8 mouse cellular contexts compared by ENCODE assay signal in the genomic region with DNA sequence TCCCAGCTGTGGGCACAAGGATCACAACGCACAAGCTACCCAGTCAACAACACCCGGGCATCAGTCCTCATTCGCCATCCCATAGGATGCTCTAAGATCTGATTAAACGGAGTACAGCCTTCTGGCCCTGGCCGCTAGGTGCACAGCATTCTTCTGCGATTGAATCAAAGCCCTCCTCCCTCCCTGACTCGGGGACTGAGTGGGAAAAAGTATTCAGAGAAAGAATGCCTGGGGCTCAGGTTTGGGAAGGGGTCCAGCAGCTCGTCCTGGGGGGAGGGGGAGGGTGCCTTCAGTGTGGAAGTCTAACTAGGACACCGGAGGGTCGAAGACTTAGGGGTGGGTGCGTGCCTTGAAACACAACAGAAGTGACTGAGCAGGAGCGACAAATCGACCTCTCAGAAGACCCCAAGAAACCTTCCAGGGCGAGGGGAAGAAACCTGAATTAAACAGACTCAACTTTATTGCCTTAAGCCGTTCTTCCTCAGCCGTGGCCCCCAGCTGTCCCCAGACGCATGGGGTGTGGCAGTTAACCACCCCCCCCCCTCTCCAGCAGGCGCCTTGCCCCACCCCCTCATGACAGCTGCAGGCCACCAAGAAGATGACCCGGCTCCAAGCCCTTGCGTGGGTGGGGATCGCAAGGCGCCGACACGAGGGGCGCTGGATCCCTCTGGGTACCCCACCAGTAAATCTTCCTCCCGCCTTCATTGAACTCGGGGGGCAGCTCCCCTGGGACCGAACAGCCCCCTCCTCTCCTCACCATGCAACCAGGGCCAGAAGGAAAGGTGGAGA. TPM values are rescaled to one million over a fixed set of nuclear protein-coding genes. Genes with fewer than 3 reads are reported as not detected.
DNase-seq lines count a peak whose midpoint lies in the region; ATAC-seq and TF ChIP-seq lines count a peak whose summit lies in the region.

No protein-coding gene starts in this region.

- H3K9ac ChIP-seq in intestine, embryonic 15.5 days, result peak overlapping the region; percentile 50
- peak overlapping the region; percentile 66 for H3K9ac ChIP-seq in midbrain, embryonic 16.5 days (ENCODE audit: low read depth, low read length)

- H3K4me3 ChIP-seq in G1E (ENCODE audit: low read depth, low read length), result peak overlapping the region; percentile 73
- peak overlapping the region; percentile 48 for H3K4me3 ChIP-seq in intestine, embryonic 15.5 days (replicated peaks)
- peak overlapping the region; percentile 49 for H3K4me3 ChIP-seq in midbrain, embryonic 16.5 days (ENCODE audit: low read depth, low read length)

- H3K27ac ChIP-seq in intestine, embryonic 15.5 days, result no peak overlapping the region
- H3K27ac ChIP-seq in midbrain, embryonic 16.5 days (ENCODE audit: low read length), result no peak overlapping the region

- no peaks in the 10 kb centered on the region for H3K36me3 ChIP-seq in G1E (replicated peaks)
- no peaks in the 10 kb centered on the region for H3K36me3 ChIP-seq in intestine, embryonic 15.5 days
- H3K36me3 ChIP-seq in midbrain, embryonic 16.5 days (ENCODE audit: control insufficient read depth, insufficient read depth, low read length), result no peaks in the 10 kb centered on the region

- H3K9me3 ChIP-seq in G1E (replicated peaks), result peaks cover 3% of the 10 kb centered on the region
- no peaks in the 10 kb centered on the region for H3K9me3 ChIP-seq in intestine, embryonic 15.5 days
- H3K9me3 ChIP-seq in midbrain, embryonic 16.5 days (replicated peaks; ENCODE audit: control insufficient read depth, low read length, poor library complexity, severe bottlenecking), result no peaks in the 10 kb centered on the region

- WGBS in intestine, embryonic 15.5 days, result under 1% methylated on average over 28 of the region's 28 CpGs
- 2% methylated on average over 28 of the region's 28 CpGs for WGBS in midbrain, embryonic 16.5 days

- TF ChIP-seq CTCF in G1E (IDR thresholded peaks at IDR 0.05; ENCODE audit: low read depth, low read length), result no peak

- peaks cover 42% of the 10 kb centered on the region for H3K4me1 ChIP-seq in G1E (ENCODE audit: insufficient read depth, low read depth, low read length)
- peaks cover 20% of the 10 kb centered on the region for H3K4me1 ChIP-seq in intestine, embryonic 15.5 days (replicated peaks)
- peaks cover 11% of the 10 kb centered on the region for H3K4me1 ChIP-seq in midbrain, embryonic 16.5 days (ENCODE audit: control insufficient read depth, insufficient read depth, low read length)

- DNase-seq in cerebellum, adult 9-11 months, result peak; percentile 27
- no peak for DNase-seq in cerebellum, adult 8-10 months
- DNase-seq in G1E (ENCODE audit: low spot score), result peak; percentile 43
- peak; percentile 45 for DNase-seq in forelimb bud, embryonic 11.5 days (ENCODE audit: low read depth, low spot score)
- no peak for DNase-seq in urinary bladder, postnatal 25 days (ENCODE audit: low spot score)
- DNase-seq in thymus, postnatal 4 days, result no peak

- peak overlapping the region; percentile 96 for H3K4me2 ChIP-seq in intestine, embryonic 15.5 days (replicated peaks)
- H3K4me2 ChIP-seq in midbrain, embryonic 16.5 days (ENCODE audit: low read length), result peak overlapping the region; percentile 85

- ATAC-seq in G1E (ENCODE audit: extremely low read depth, insufficient number of reproducible peaks, low FRiP score, poor library complexity, severe bottlenecking), result no peak
- peak; percentile 70 for ATAC-seq in intestine, embryonic 15.5 days
- no peak for ATAC-seq in midbrain, embryonic 16.5 days

- H3K27me3 ChIP-seq in G1E (ENCODE audit: insufficient read depth, low read length), result peaks cover 35% of the 10 kb centered on the region
- 0 out of 2 replicates have a peak, but pooled peaks cover 8% of the 10 kb centered on the region for H3K27me3 ChIP-seq in intestine, embryonic 15.5 days (replicated peaks)
- H3K27me3 ChIP-seq in midbrain, embryonic 16.5 days (ENCODE audit: control insufficient read depth, insufficient read depth, low read depth, low read length), result no peaks in the 10 kb centered on the region; the same call in 1 of the 2 replicates

RNA-seq across cellular contexts. Expression of gene Sync, which starts 0.5 kb away (rescaled TPM):
- total RNA-seq in G1E (2014; fragmentation: Nextera tagmentation), result 17.2 and 18.7 TPM in 2 replicates
- 2.1 TPM in 2 replicates for total RNA-seq in G1E (2017)
- 6.1 and 6.9 TPM in 2 replicates for polyA plus RNA-seq in G1E (2012)
- 1.2 TPM in 2 replicates for polyA plus RNA-seq in intestine, embryonic 15.5 days (2015; fragmentation: Nextera tagmentation; extraction: Ambion mirVana)
- polyA plus RNA-seq in midbrain, embryonic 16.5 days (2015; fragmentation: Nextera tagmentation; extraction: Ambion mirVana), result 0.63 and 0.85 TPM in 2 replicates

RNA-seq across cellular contexts. Expression of gene C77080, which starts 25.7 kb away (rescaled TPM):
- total RNA-seq in G1E (2014; fragmentation: Nextera tagmentation) (67.9 and 76.6 TPM in 2 replicates), G1E (2017) (22.0 and 23.6 TPM in 2 replicates)
- polyA plus RNA-seq in G1E (2012), result 182 and 196 TPM in 2 replicates
- polyA plus RNA-seq in intestine, embryonic 15.5 days (2015; fragmentation: Nextera tagmentation; extraction: Ambion mirVana), result 9.7 and 10.3 TPM in 2 replicates
- 6.7 and 8.2 TPM in 2 replicates for polyA plus RNA-seq in midbrain, embryonic 16.5 days (2015; fragmentation: Nextera tagmentation; extraction: Ambion mirVana)

RNA-seq across cellular contexts. Expression of gene Rbbp4, which starts 48.3 kb away (rescaled TPM):
- 223 and 238 TPM in 2 replicates for total RNA-seq in G1E (2014; fragmentation: Nextera tagmentation)
- total RNA-seq in G1E (2017), result 120 and 127 TPM in 2 replicates
- 64.7 and 74.1 TPM in 2 replicates for polyA plus RNA-seq in G1E (2012)
- polyA plus RNA-seq in intestine, embryonic 15.5 days (2015; fragmentation: Nextera tagmentation; extraction: Ambion mirVana), result 310 and 386 TPM in 2 replicates
- polyA plus RNA-seq in midbrain, embryonic 16.5 days (2015; fragmentation: Nextera tagmentation; extraction: Ambion mirVana), result 267 and 295 TPM in 2 replicates

RNA-seq across cellular contexts. Expression of gene Zbtb8os, which starts 48.6 kb away (rescaled TPM):
- total RNA-seq in G1E (2014; fragmentation: Nextera tagmentation), result 12.0 and 15.3 TPM in 2 replicates
- total RNA-seq in G1E (2017), result 57.2 and 77.1 TPM in 2 replicates
- 2.3 and 2.8 TPM in 2 replicates for polyA plus RNA-seq in G1E (2012)
- 58.0 and 62.6 TPM in 2 replicates for polyA plus RNA-seq in intestine, embryonic 15.5 days (2015; fragmentation: Nextera tagmentation; extraction: Ambion mirVana)
- polyA plus RNA-seq in midbrain, embryonic 16.5 days (2015; fragmentation: Nextera tagmentation; extraction: Ambion mirVana), result 15.1 and 17.7 TPM in 2 replicates

Comparison
In these comparisons a context has a peak if more than half of its experiments do, and no peak if none do; other contexts are left out.
1. DNase-seq: peak in cerebellum, adult 9-11 months (single experiment), G1E (single experiment) and forelimb bud, embryonic 11.5 days (single experiment); none in cerebellum, adult 8-10 months (single experiment), urinary bladder, postnatal 25 days (single experiment) and thymus, postnatal 4 days (single experiment).
2. RNA of gene C77080, which starts 25.7 kb away (polyA plus RNA-seq): 182 to 196 TPM in G1E; 9.7 to 10.3 TPM in intestine, embryonic 15.5 days and 6.7 to 8.2 TPM in midbrain, embryonic 16.5 days; every median in the first group is over 10 times any median in the second.
3. Peak in every context shown above with its lines, with median percentiles within 50 percentile points of each other: H3K4me3 ChIP-seq.